Mouse (Mus musculus) myocyte (in vitro differentiated cells): ENCODE results near the gene Klhl18. TPM values are rescaled to one million over a fixed set of nuclear protein-coding genes. Genes with fewer than 3 reads are reported as not detected.

Source experiments
- H3K27me3 ChIP-seq: one replicate; pipeline ENCODE4 v1.6.1; 2011; ENCODE audit not compliant: control insufficient read depth, insufficient read depth, insufficient read length
- H3K36me3 ChIP-seq: one replicate; pipeline ENCODE4 v1.6.1; 2011; ENCODE audit not compliant: control insufficient read depth, insufficient read depth
- H3K4me2 ChIP-seq: one replicate; pipeline ENCODE4 v1.6.1; 2011; ENCODE audit warnings: low read depth, control low read depth
- H3K4me3 ChIP-seq: one replicate; pipeline ENCODE4 v1.5.1; 2011; ENCODE audit warnings: mild to moderate bottlenecking, control low read depth, moderate library complexity
- H3K79me2 ChIP-seq: one replicate; pipeline ENCODE4 v1.6.1; 2011; ENCODE audit not compliant: control insufficient read depth, insufficient read depth
- H3ac ChIP-seq: one replicate; pipeline ENCODE4 v1.6.1; 2011; ENCODE audit not compliant: control insufficient read depth, insufficient read length
- CEBPB ChIP-seq: IDR thresholded peaks from 2 replicates; pipeline ENCODE4 v1.6.1; 2011; ENCODE audit warnings: mild to moderate bottlenecking, moderate library complexity; ENCODE audit not compliant: poor library complexity, insufficient read depth, severe bottlenecking
- E2F4 ChIP-seq: IDR thresholded peaks from one replicate; pipeline ENCODE4 v1.6.1; 2011; ENCODE audit warnings: mild to moderate bottlenecking, control low read depth, moderate library complexity; ENCODE audit not compliant: insufficient read depth
- MAX ChIP-seq: IDR thresholded peaks from one replicate; pipeline ENCODE4 v1.6.1; 2011; ENCODE audit warnings: low read depth, mild to moderate bottlenecking, control low read depth
- MYOD1 ChIP-seq, 3 experiments: IDR thresholded peaks; one replicate each; pipeline ENCODE4 v1.6.1; 2011; ENCODE audit warnings: control low read depth in 2 of 3, low read depth in 2 of 3, mild to moderate bottlenecking in 2 of 3, moderate library complexity in 1 of 3; ENCODE audit not compliant: insufficient read length in 2 of 3, control insufficient read depth in 1 of 3
- MYOG ChIP-seq, 3 experiments: IDR thresholded peaks; one replicate each; pipeline ENCODE4 v1.6.1; 2011; ENCODE audit warnings: control low read depth in 2 of 3, low read depth in 2 of 3, mild to moderate bottlenecking in 2 of 3; ENCODE audit not compliant: insufficient read length in 2 of 3, control insufficient read depth in 1 of 3, insufficient read depth in 1 of 3
- POLR2A ChIP-seq: IDR thresholded peaks from one replicate; pipeline ENCODE4 v1.6.1; 2011; ENCODE audit warnings: low read depth, mild to moderate bottlenecking, control low read depth, moderate library complexity; ENCODE audit not compliant: insufficient read length
- POLR2AphosphoS2 ChIP-seq: IDR thresholded peaks from one replicate; pipeline ENCODE4 v1.6.1; 2011; ENCODE audit warnings: low read depth, control low read depth; ENCODE audit not compliant: insufficient read length
- REST ChIP-seq: IDR thresholded peaks from one replicate; pipeline ENCODE4 v1.6.1; 2011; ENCODE audit warnings: mild to moderate bottlenecking, control low read depth, moderate library complexity; ENCODE audit not compliant: insufficient read depth, insufficient read length
- SRF ChIP-seq: IDR thresholded peaks from one replicate; pipeline ENCODE4 v1.6.1; 2011; ENCODE audit warnings: low read depth; ENCODE audit not compliant: control insufficient read depth, insufficient read length
- TCF12 ChIP-seq: IDR thresholded peaks from one replicate; pipeline ENCODE4 v1.6.1; 2011; ENCODE audit warnings: mild to moderate bottlenecking, control low read depth; ENCODE audit not compliant: poor library complexity, insufficient read depth, severe bottlenecking
- TCF3 ChIP-seq: IDR thresholded peaks from one replicate; pipeline ENCODE4 v1.6.1; 2011; ENCODE audit warnings: low read depth, control low read depth; ENCODE audit not compliant: insufficient read length
- USF1 ChIP-seq: IDR thresholded peaks from one replicate; pipeline ENCODE4 v1.6.1; 2011; ENCODE audit warnings: low read depth, mild to moderate bottlenecking, control low read depth, moderate library complexity
- polyA plus RNA-seq: library from polyadenylated mRNA; unstranded; fragments of >200 nt; fragmentation: generic; extraction: Trizol; gene quantifications from one replicate; pipeline ENCODE4 v1.2.1, GENCODE M21; 2012; ENCODE audit warnings: missing spikeins

The Klhl18 gene
- polyA plus RNA-seq, 1 experiment: 10.2 TPM

DNA sequence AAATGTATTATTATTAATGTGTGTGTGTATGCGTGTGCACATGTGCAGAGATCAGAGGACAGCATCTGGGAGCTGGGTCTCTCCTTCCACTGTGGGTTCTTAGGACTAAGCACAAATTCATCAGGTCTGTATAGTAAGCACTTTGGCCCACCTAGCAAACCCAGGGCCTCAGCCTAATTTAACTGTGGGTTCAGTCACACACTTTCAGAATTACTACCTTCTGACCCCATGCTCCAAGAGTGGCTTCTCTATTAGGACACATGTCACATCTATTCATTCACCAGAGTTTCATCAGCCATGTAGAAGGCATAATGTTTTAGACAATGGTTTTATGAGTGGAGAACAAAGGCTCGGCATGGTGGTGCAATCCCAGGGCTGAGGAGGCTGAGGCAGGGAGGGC is 43.4 kb downstream of the Klhl18 start:
- TF ChIP-seq E2F4: no peak
- TF ChIP-seq TCF3: no peak
- TF ChIP-seq USF1: no peak
- TF ChIP-seq REST: no peak
- TF ChIP-seq MAX: no peak
- no peak for TF ChIP-seq SRF
- TF ChIP-seq MYOD1 (IDR thresholded peaks at IDR 0.05; ENCODE audit: control insufficient read depth in 1 of 3, insufficient read length in 2 of 3, low read depth in 2 of 3): no peak
- TF ChIP-seq MYOG (IDR thresholded peaks at IDR 0.05; ENCODE audit: control insufficient read depth in 1 of 3, insufficient read depth in 1 of 3, insufficient read length in 2 of 3, low read depth in 2 of 3): no peak
- no peak for TF ChIP-seq CEBPB
- TF ChIP-seq POLR2AphosphoS2: no peak
- no peak for TF ChIP-seq TCF12
- no peak for TF ChIP-seq POLR2A
- Histone ChIP-seq H3K79me2 (no peaks in the 10 kb centered on the region), H3ac (no peak overlapping the region), H3K27me3 (no peaks in the 10 kb centered on the region), H3K4me2 (no peak overlapping the region), H3K36me3 (no peaks in the 10 kb centered on the region), H3K4me3 (no peak overlapping the region)

DNA sequence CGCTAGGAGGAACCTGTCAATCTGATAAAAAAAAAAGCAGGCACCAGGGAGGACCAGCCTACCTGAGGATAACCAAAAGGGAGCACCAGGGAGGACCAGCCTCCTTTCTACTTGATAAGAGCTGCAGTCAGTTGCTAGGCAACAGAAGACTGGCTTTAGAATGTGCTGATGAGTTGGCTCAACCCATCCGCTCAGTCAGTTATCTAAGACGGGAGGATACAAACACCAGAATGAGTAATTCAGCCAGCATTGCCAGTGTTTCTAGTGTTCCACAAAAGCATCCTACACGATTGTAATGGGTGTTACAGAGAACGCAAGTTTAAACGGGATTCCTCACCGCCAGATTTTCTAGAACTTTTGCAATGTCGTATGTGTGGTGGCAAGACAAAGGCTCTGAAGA is 45.3 kb downstream of the Klhl18 start:
- TF ChIP-seq MAX (no peak), POLR2AphosphoS2 (no peak), MYOG (IDR thresholded peaks at IDR 0.05; ENCODE audit: control insufficient read depth in 1 of 3, insufficient read depth in 1 of 3, insufficient read length in 2 of 3, low read depth in 2 of 3) (no peak), USF1 (no peak), SRF (no peak), E2F4 (no peak), REST (no peak), POLR2A (no peak), MYOD1 (IDR thresholded peaks at IDR 0.05; ENCODE audit: control insufficient read depth in 1 of 3, insufficient read length in 2 of 3, low read depth in 2 of 3) (no peak), TCF12 (no peak)
- Histone ChIP-seq H3K79me2 (no peaks in the 10 kb centered on the region), H3K27me3 (no peaks in the 10 kb centered on the region), H3K4me2 (no peak overlapping the region), H3ac (no peak overlapping the region), H3K36me3 (no peaks in the 10 kb centered on the region), H3K4me3 (no peak overlapping the region)

DNA sequence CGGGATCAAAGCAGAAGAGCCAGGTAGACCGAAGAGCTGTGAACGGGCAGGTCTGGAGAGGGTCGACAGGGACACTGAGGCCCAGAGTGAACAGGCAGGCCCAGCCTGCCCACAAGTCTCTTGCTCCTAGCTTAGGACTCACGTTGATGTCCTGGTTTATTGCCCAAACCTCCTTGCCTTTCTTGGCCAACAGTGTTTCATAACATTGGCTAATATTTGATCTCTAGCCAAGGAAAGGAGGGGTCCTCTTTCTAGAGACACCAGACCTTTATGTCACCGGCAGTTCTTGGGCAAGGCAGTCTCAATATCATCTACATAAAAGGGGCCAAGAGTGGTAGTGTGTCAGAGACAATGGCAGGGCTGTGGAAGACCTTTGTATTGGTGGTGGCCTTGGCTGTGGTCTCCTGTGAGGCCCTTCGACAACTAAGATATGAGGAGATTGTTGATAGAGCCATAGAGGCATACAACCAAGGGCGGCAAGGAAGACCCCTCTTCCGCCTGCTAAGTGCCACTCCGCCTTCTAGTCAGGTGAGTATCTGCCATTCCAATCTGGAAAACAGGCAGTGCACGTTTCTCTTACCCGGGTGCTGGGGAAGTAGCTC is 56.9 kb downstream of the Klhl18 start, which contains the start of gene Ngp:
Gene Ngp (plus strand): TSS at position 237 of the 602 bp plus-strand sequence.
- Histone ChIP-seq H3ac (no peak within 1 kb of the TSS), H3K4me3 (no peak within 1 kb of the TSS), H3K4me2 (no peak within 1 kb of the TSS), H3K36me3 (no peaks in the 10 kb centered on the region), H3K27me3 (no peaks in the 10 kb centered on the region), H3K79me2 (no peaks in the 10 kb centered on the region)
- TF ChIP-seq POLR2A: no peak
- TF ChIP-seq USF1: no peak
- no peak for TF ChIP-seq POLR2AphosphoS2
- TF ChIP-seq REST: no peak
- TF ChIP-seq MYOG (IDR thresholded peaks at IDR 0.05; ENCODE audit: control insufficient read depth in 1 of 3, insufficient read depth in 1 of 3, insufficient read length in 2 of 3, low read depth in 2 of 3): no peak
- TF ChIP-seq E2F4: no peak
- no peak for TF ChIP-seq TCF12
- no peak for TF ChIP-seq MAX
- no peak for TF ChIP-seq MYOD1 (IDR thresholded peaks at IDR 0.05; ENCODE audit: control insufficient read depth in 1 of 3, insufficient read length in 2 of 3, low read depth in 2 of 3)
- TF ChIP-seq TCF3: no peak
- TF ChIP-seq CEBPB: no peak
- no peak for TF ChIP-seq SRF

DNA sequence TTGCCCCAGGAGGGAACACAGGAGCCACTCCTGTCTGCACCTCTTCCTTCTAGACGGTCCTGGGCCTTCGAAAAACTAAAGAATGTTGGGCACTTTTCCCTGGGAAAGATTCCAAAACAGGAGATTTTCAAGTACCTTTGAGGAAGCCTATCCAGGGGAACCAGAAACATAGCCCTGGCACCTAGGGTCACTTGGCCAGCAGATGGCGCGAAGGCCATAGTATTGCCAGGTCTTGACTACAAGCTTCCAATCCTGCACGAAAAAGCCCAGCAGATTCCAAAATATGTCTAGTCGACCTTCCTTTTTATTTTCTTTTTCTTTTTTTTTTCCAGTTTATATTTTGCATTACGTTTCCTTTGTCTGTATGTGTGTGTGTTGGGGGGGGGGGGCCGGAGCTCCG is 62.7 kb downstream of the Klhl18 start:
- H3K4me3 ChIP-seq: no peak overlapping the region
- no peaks in the 10 kb centered on the region for H3K36me3 ChIP-seq
- no peak overlapping the region for H3ac ChIP-seq
- H3K79me2 ChIP-seq: no peaks in the 10 kb centered on the region
- no peak overlapping the region for H3K4me2 ChIP-seq
- TF ChIP-seq MYOG (IDR thresholded peaks at IDR 0.05; ENCODE audit: control insufficient read depth in 1 of 3, insufficient read depth in 1 of 3, insufficient read length in 2 of 3, low read depth in 2 of 3): no peak
- TF ChIP-seq TCF3: no peak
- TF ChIP-seq TCF12: no peak
- TF ChIP-seq REST: no peak
- no peak for TF ChIP-seq POLR2A
- no peak for TF ChIP-seq E2F4
- TF ChIP-seq MYOD1 (IDR thresholded peaks at IDR 0.05; ENCODE audit: control insufficient read depth in 1 of 3, insufficient read length in 2 of 3, low read depth in 2 of 3): no peak
- TF ChIP-seq USF1: no peak
- no peak for TF ChIP-seq MAX
- TF ChIP-seq POLR2AphosphoS2: no peak
- TF ChIP-seq CEBPB: no peak
- TF ChIP-seq SRF: no peak
- no peaks in the 10 kb centered on the region for H3K27me3 ChIP-seq
